11 mouse cellular contexts compared by ENCODE assay signal in genomic region chr1:44591742-44592141, GRCm38 (mm10). TPM values are rescaled to one million over a fixed set of nuclear protein-coding genes. Genes with fewer than 3 reads are reported as not detected.
DNase-seq lines count a peak whose midpoint lies in the region; ATAC-seq and TF ChIP-seq lines count a peak whose summit lies in the region.
"Had no signal": no experiment of that assay in that cellular context is flagged by ENCODE, and none has a peak within 500 bp of the region (broad histone marks: within the 10 kb centered on the region; RNA-seq: fewer than 3 reads in every experiment).

No protein-coding gene starts in this region.

- no peak for TF ChIP-seq POLR2A in cerebellum, adult 2 months (IDR thresholded peaks at IDR 0.05; ENCODE audit: borderline replicate concordance, insufficient read depth, low read length)

- no peaks in the 10 kb centered on the region for H3K4me1 ChIP-seq in kidney, embryonic 16.5 days (ENCODE audit: insufficient read depth, low read length)
- H3K4me1 ChIP-seq in embryonic facial prominence, embryonic 11.5 days (ENCODE audit: control insufficient read depth, insufficient read depth, low read length), result no peaks in the 10 kb centered on the region
- peaks cover 3% of the 10 kb centered on the region for H3K4me1 ChIP-seq in heart, embryonic 16.5 days (ENCODE audit: control insufficient read depth, insufficient read depth, low read length)
- H3K4me1 ChIP-seq in midbrain, embryonic 13.5 days (replicated peaks), result peaks cover 4% of the 10 kb centered on the region
- H3K4me1 ChIP-seq in cerebellum, adult 2 months (ENCODE audit: control insufficient read depth, insufficient read depth, low read length), result no peaks in the 10 kb centered on the region
- H3K4me1 ChIP-seq: embryonic facial prominence, embryonic 12.5 days had no signal

- WGBS in kidney, embryonic 16.5 days, result 53% methylated on average over 3 of the region's 3 CpGs
- WGBS in embryonic facial prominence, embryonic 11.5 days, result 14% methylated on average over 3 of the region's 3 CpGs
- WGBS in heart, embryonic 16.5 days, result 18% methylated on average over 3 of the region's 3 CpGs
- WGBS in midbrain, embryonic 13.5 days, result 9% methylated on average over 3 of the region's 3 CpGs
- WGBS in cerebellum, adult 2 months, result 22% methylated on average over 3 of the region's 3 CpGs

- H3K9me3 ChIP-seq in kidney, embryonic 16.5 days (ENCODE audit: low read length), result no peaks in the 10 kb centered on the region
- H3K9me3 ChIP-seq in embryonic facial prominence, embryonic 11.5 days (replicated peaks; ENCODE audit: control insufficient read depth, low read length), result no peaks in the 10 kb centered on the region
- H3K9me3 ChIP-seq in heart, embryonic 16.5 days (replicated peaks; ENCODE audit: control insufficient read depth, low read length), result no peaks in the 10 kb centered on the region
- no peaks in the 10 kb centered on the region for H3K9me3 ChIP-seq in midbrain, embryonic 13.5 days
- H3K9me3 ChIP-seq: embryonic facial prominence, embryonic 12.5 days had no signal

- no peak overlapping the region for H3K27ac ChIP-seq in kidney, embryonic 16.5 days (ENCODE audit: low read length)
- 0 out of 2 replicates have a peak overlapping the region, but pooled peaks have one; percentile 21 for H3K27ac ChIP-seq in embryonic facial prominence, embryonic 11.5 days (replicated peaks; ENCODE audit: low read depth, low read length)
- peak overlapping the region; percentile 10; the same call in 1 of the 2 replicates for H3K27ac ChIP-seq in heart, embryonic 16.5 days (ENCODE audit: low read length)
- no peak overlapping the region for H3K27ac ChIP-seq in midbrain, embryonic 13.5 days
- no peak overlapping the region for H3K27ac ChIP-seq in cerebellum, adult 2 months (ENCODE audit: insufficient read depth, low read length)
- H3K27ac ChIP-seq: embryonic facial prominence, embryonic 12.5 days had no signal

- H3K9ac ChIP-seq in kidney, embryonic 16.5 days (replicated peaks; ENCODE audit: low read length), result no peak overlapping the region
- no peak overlapping the region for H3K9ac ChIP-seq in embryonic facial prominence, embryonic 11.5 days (replicated peaks; ENCODE audit: low read length)
- no peak overlapping the region for H3K9ac ChIP-seq in heart, embryonic 16.5 days (ENCODE audit: low read length)
- H3K9ac ChIP-seq in midbrain, embryonic 13.5 days (replicated peaks), result no peak overlapping the region
- H3K9ac ChIP-seq: embryonic facial prominence, embryonic 12.5 days had no signal

- H3K4me2 ChIP-seq in kidney, embryonic 16.5 days (replicated peaks; ENCODE audit: low read depth, low read length), result no peak overlapping the region
- H3K4me2 ChIP-seq in embryonic facial prominence, embryonic 11.5 days (ENCODE audit: low read depth, low read length), result no peak overlapping the region
- H3K4me2 ChIP-seq in heart, embryonic 16.5 days (ENCODE audit: low read depth, low read length), result no peak overlapping the region
- no peak overlapping the region for H3K4me2 ChIP-seq in midbrain, embryonic 13.5 days (replicated peaks)
- H3K4me2 ChIP-seq: embryonic facial prominence, embryonic 12.5 days had no signal

- no peak for TF ChIP-seq CTCF in cerebellum, adult 2 months (IDR thresholded peaks at IDR 0.05; ENCODE audit: borderline replicate concordance, insufficient read depth, low read depth, low read length)

- peak; percentile 76; the same call in 1 of the 2 replicates for ATAC-seq in kidney, embryonic 16.5 days (ENCODE audit: low FRiP score, low TSS enrichment)
- peak; percentile 81 for ATAC-seq in embryonic facial prominence, embryonic 11.5 days (replicated peaks; ENCODE audit: insufficient number of reproducible peaks, low FRiP score, low TSS enrichment, low read depth)
- ATAC-seq in heart, embryonic 16.5 days (replicated peaks; ENCODE audit: extremely low read depth, insufficient read depth, low FRiP score), result peak; percentile 52
- ATAC-seq in midbrain, embryonic 13.5 days, result peak; percentile 69

- H3K36me3 ChIP-seq in kidney, embryonic 16.5 days (ENCODE audit: insufficient read depth, low read length), result no peaks in the 10 kb centered on the region
- H3K36me3 ChIP-seq in embryonic facial prominence, embryonic 11.5 days (replicated peaks; ENCODE audit: control insufficient read depth, insufficient read depth, low read depth, low read length), result no peaks in the 10 kb centered on the region
- H3K36me3 ChIP-seq in heart, embryonic 16.5 days (ENCODE audit: control insufficient read depth, insufficient read depth), result no peaks in the 10 kb centered on the region
- H3K36me3 ChIP-seq in midbrain, embryonic 13.5 days, result no peaks in the 10 kb centered on the region
- H3K36me3 ChIP-seq: embryonic facial prominence, embryonic 12.5 days had no signal

- DNase-seq in kidney, postnatal 25 days, result no peak
- DNase-seq in embryonic facial prominence, embryonic 11.5 days (ENCODE audit: low spot score), result peak; percentile 26
- no peak for DNase-seq in cerebellum, adult 2 months
- no peak for DNase-seq in ovary, postnatal 14 days (ENCODE audit: low spot score)
- no peak for DNase-seq in right cerebral cortex, postnatal 10 days (ENCODE audit: low spot score in 2 of 2)
- DNase-seq: layer of hippocampus, postnatal 36 days; thymus, postnatal 4 days had no signal

- H3K4me3 ChIP-seq in kidney, embryonic 16.5 days (ENCODE audit: low read length), result no peak overlapping the region
- no peak overlapping the region for H3K4me3 ChIP-seq in embryonic facial prominence, embryonic 11.5 days (ENCODE audit: low read depth, low read length)
- H3K4me3 ChIP-seq in heart, embryonic 16.5 days (ENCODE audit: low read length), result no peak overlapping the region
- no peak overlapping the region for H3K4me3 ChIP-seq in midbrain, embryonic 13.5 days (replicated peaks)
- H3K4me3 ChIP-seq in cerebellum, adult 2 months (replicated peaks; ENCODE audit: insufficient read depth, low read depth, low read length), result no peak overlapping the region
- H3K4me3 ChIP-seq: embryonic facial prominence, embryonic 12.5 days had no signal

- no peaks in the 10 kb centered on the region for H3K27me3 ChIP-seq in kidney, embryonic 16.5 days (ENCODE audit: insufficient read depth, low read length)
- no peaks in the 10 kb centered on the region for H3K27me3 ChIP-seq in embryonic facial prominence, embryonic 11.5 days (ENCODE audit: control insufficient read depth, insufficient read depth, low read length)
- no peaks in the 10 kb centered on the region for H3K27me3 ChIP-seq in heart, embryonic 16.5 days (ENCODE audit: control insufficient read depth, insufficient read depth, low read length)
- no peaks in the 10 kb centered on the region for H3K27me3 ChIP-seq in midbrain, embryonic 13.5 days
- no peaks in the 10 kb centered on the region for H3K27me3 ChIP-seq in cerebellum, adult 2 months (ENCODE audit: control insufficient read depth, insufficient read depth, low read length)
- H3K27me3 ChIP-seq: embryonic facial prominence, embryonic 12.5 days had no signal

RNA-seq across cellular contexts. Expression of gene Gulp1, which starts 40.4 kb away (rescaled TPM):
- 23.8 and 24.4 TPM in 2 replicates for polyA plus RNA-seq in kidney, embryonic 16.5 days (2015; fragmentation: Nextera tagmentation; extraction: Ambion mirVana)
- polyA plus RNA-seq in embryonic facial prominence, embryonic 11.5 days (2014; fragmentation: Nextera tagmentation; extraction: Ambion mirVana), result 37.3 and 41.4 TPM in 2 replicates
- polyA plus RNA-seq in heart, embryonic 16.5 days (2015; fragmentation: Nextera tagmentation; extraction: Ambion mirVana), result 9.6 and 10.3 TPM in 2 replicates
- 9.9 and 11.2 TPM in 2 replicates for polyA plus RNA-seq in midbrain, embryonic 13.5 days (2015; fragmentation: Nextera tagmentation; extraction: Ambion mirVana)
- polyA plus RNA-seq in cerebellum, adult 2 months (2012; rRNA removed), result 2.7 and 3.2 TPM in 2 replicates

Comparison
In these comparisons a context has a peak if more than half of its experiments do, and no peak if none do; other contexts are left out.
1. H3K27ac ChIP-seq: peak in embryonic facial prominence, embryonic 11.5 days (single experiment) and heart, embryonic 16.5 days (single experiment); none in kidney, embryonic 16.5 days (single experiment), midbrain, embryonic 13.5 days (single experiment) and cerebellum, adult 2 months (single experiment).
2. Peak in every context shown above with its lines, with median percentiles within 50 percentile points of each other: ATAC-seq.